ENCODE assay signal across 11 mouse cellular contexts in genomic region chr7:139266431-139266830, GRCm38 (mm10). TPM values are rescaled to one million over a fixed set of nuclear protein-coding genes. Genes with fewer than 3 reads are reported as not detected.
A peak's percentile ranks its signal among the peaks of the same experiment; 100 is the strongest.
DNase-seq lines count a peak whose midpoint lies in the region; ATAC-seq lines count a peak whose summit lies in the region.
"Had no signal": no experiment of that assay in that cellular context is flagged by ENCODE, and none has a peak within 500 bp of the region (broad histone marks: within the 10 kb centered on the region; RNA-seq: fewer than 3 reads in every experiment).

No protein-coding gene starts in this region.

- H3K27ac ChIP-seq in heart, embryonic 10.5 days: peak overlapping the region; percentile 69; the same call in 1 of the 2 replicates
- H3K27ac ChIP-seq in lung, embryonic 16.5 days (ENCODE audit: low read length): peak overlapping the region; percentile 62; the same call in 1 of the 2 replicates
- no peak overlapping the region for H3K27ac ChIP-seq in midbrain, embryonic 10.5 days (replicated peaks)
- H3K27ac ChIP-seq: limb, embryonic 12.5 days had no signal

- no peak overlapping the region for H3K4me2 ChIP-seq in lung, embryonic 16.5 days (ENCODE audit: low read depth, low read length)
- H3K4me2 ChIP-seq: limb, embryonic 12.5 days had no signal

- no peaks in the 10 kb centered on the region for H3K27me3 ChIP-seq in heart, embryonic 10.5 days (ENCODE audit: insufficient read depth, poor library complexity, severe bottlenecking)
- no peaks in the 10 kb centered on the region for H3K27me3 ChIP-seq in lung, embryonic 16.5 days (ENCODE audit: control insufficient read depth, insufficient read depth, low read depth, low read length)
- no peaks in the 10 kb centered on the region for H3K27me3 ChIP-seq in midbrain, embryonic 10.5 days (ENCODE audit: low read depth, poor library complexity, severe bottlenecking)
- H3K27me3 ChIP-seq: limb, embryonic 12.5 days; Patski had no signal

- no peak for DNase-seq in heart, embryonic 10.5 days (ENCODE audit: low spot score)
- no peak for DNase-seq in heart, postnatal 36 days
- DNase-seq in lung, postnatal 14 days: no peak
- peak; percentile 59 to 72 for DNase-seq in cerebellum, postnatal 36 days
- no peak for DNase-seq in midbrain, embryonic 10.5 days (ENCODE audit: low spot score)
- no peak for DNase-seq in natural killer cell, adult 2 months (ENCODE audit: low spot score in 2 of 2)

- peaks cover 34% of the 10 kb centered on the region for H3K36me3 ChIP-seq in heart, embryonic 10.5 days
- peaks cover 5% of the 10 kb centered on the region; the same call in 1 of the 2 replicates for H3K36me3 ChIP-seq in lung, embryonic 16.5 days (ENCODE audit: control insufficient read depth, insufficient read depth, low read length)
- no peaks in the 10 kb centered on the region for H3K36me3 ChIP-seq in midbrain, embryonic 10.5 days

- ATAC-seq in lung, embryonic 16.5 days (ENCODE audit: low read depth): peak; percentile 9; the same call in 1 of the 2 replicates
- ATAC-seq: CD4-positive, CD25-positive, alpha-beta regulatory T cell, adult 4 months had no signal

- WGBS in heart, embryonic 10.5 days: 74% methylated on average over 6 of the region's 6 CpGs
- 67% methylated on average over 6 of the region's 6 CpGs for WGBS in lung, embryonic 16.5 days
- WGBS in midbrain, embryonic 10.5 days: 83% methylated on average over 6 of the region's 6 CpGs

- H3K4me1 ChIP-seq in heart, embryonic 10.5 days: peaks cover 47% of the 10 kb centered on the region
- peaks cover 29% of the 10 kb centered on the region for H3K4me1 ChIP-seq in lung, embryonic 16.5 days (replicated peaks; ENCODE audit: control insufficient read depth, insufficient read depth, low read length)
- H3K4me1 ChIP-seq in midbrain, embryonic 10.5 days: peaks cover 6% of the 10 kb centered on the region

- intact Hi-C loops in heart, postnatal 36 days (cut with DNase I): no loop called here

- H3K9ac ChIP-seq in lung, embryonic 16.5 days (ENCODE audit: low read length): no peak overlapping the region
- H3K9ac ChIP-seq: limb, embryonic 12.5 days had no signal

- H3K4me3 ChIP-seq in heart, embryonic 10.5 days: no peak overlapping the region
- H3K4me3 ChIP-seq in lung, embryonic 16.5 days (ENCODE audit: low read length): no peak overlapping the region
- no peak overlapping the region for H3K4me3 ChIP-seq in midbrain, embryonic 10.5 days
- H3K4me3 ChIP-seq: limb, embryonic 12.5 days had no signal

- no peaks in the 10 kb centered on the region for H3K9me3 ChIP-seq in heart, embryonic 10.5 days
- H3K9me3 ChIP-seq in lung, embryonic 16.5 days (ENCODE audit: control insufficient read depth, low read length): no peaks in the 10 kb centered on the region
- 0 out of 2 replicates have a peak, but pooled peaks cover 1% of the 10 kb centered on the region for H3K9me3 ChIP-seq in midbrain, embryonic 10.5 days (replicated peaks)

RNA-seq across cellular contexts. Expression of gene Pwwp2b, which starts 18.1 kb away (rescaled TPM):
- polyA plus RNA-seq in heart, embryonic 10.5 days (2016; fragmentation: Nextera tagmentation; extraction: Ambion mirVana): 10.5 and 11.1 TPM in 2 replicates
- total RNA-seq in heart, postnatal 36 days (2021): 1 to 10 TPM; 9.5 to 9.7 TPM
- polyA plus RNA-seq in lung, embryonic 16.5 days (2015; fragmentation: Nextera tagmentation; extraction: Ambion mirVana): 14.8 and 16.8 TPM in 2 replicates
- polyA plus RNA-seq in midbrain, embryonic 10.5 days (2016; fragmentation: Nextera tagmentation; extraction: Ambion mirVana): 4.3 and 4.4 TPM in 2 replicates

RNA-seq across cellular contexts. Expression of gene Stk32c, which starts 53.3 kb away (rescaled TPM):
- not detected in 2 replicates for polyA plus RNA-seq in heart, embryonic 10.5 days (2016; fragmentation: Nextera tagmentation; extraction: Ambion mirVana)
- total RNA-seq in heart, postnatal 36 days (2021): under 1 TPM; 0.60 to 0.86 TPM
- 0.18 TPM in 1 of 2 replicates, not detected in the other for polyA plus RNA-seq in lung, embryonic 16.5 days (2015; fragmentation: Nextera tagmentation; extraction: Ambion mirVana)
- polyA plus RNA-seq in midbrain, embryonic 10.5 days (2016; fragmentation: Nextera tagmentation; extraction: Ambion mirVana): 0.22 and 0.35 TPM in 2 replicates
- total RNA-seq: common myeloid progenitor, adult 5-6 weeks had no signal

RNA-seq across cellular contexts. Expression of gene Lrrc27, which starts 53.6 kb away (rescaled TPM):
- 4.5 TPM in 2 replicates for polyA plus RNA-seq in heart, embryonic 10.5 days (2016; fragmentation: Nextera tagmentation; extraction: Ambion mirVana)
- total RNA-seq in heart, postnatal 36 days (2021): 10 to 100 TPM; 17.0 to 22.3 TPM
- polyA plus RNA-seq in lung, embryonic 16.5 days (2015; fragmentation: Nextera tagmentation; extraction: Ambion mirVana): 3.3 and 4.3 TPM in 2 replicates
- 5.3 and 7.3 TPM in 2 replicates for polyA plus RNA-seq in midbrain, embryonic 10.5 days (2016; fragmentation: Nextera tagmentation; extraction: Ambion mirVana)

Comparison
In these comparisons a context has a peak if more than half of its experiments do, and no peak if none do; other contexts are left out.
1. DNase-seq: peak in cerebellum, postnatal 36 days (2 of 2); none in heart, embryonic 10.5 days (single experiment), heart, postnatal 36 days (0 of 2), lung, postnatal 14 days (single experiment), midbrain, embryonic 10.5 days (single experiment) and natural killer cell, adult 2 months (0 of 2).